Mouse (Mus musculus): ENCODE results near the gene Dync1li2.

Gene Dync1li2

DNA sequence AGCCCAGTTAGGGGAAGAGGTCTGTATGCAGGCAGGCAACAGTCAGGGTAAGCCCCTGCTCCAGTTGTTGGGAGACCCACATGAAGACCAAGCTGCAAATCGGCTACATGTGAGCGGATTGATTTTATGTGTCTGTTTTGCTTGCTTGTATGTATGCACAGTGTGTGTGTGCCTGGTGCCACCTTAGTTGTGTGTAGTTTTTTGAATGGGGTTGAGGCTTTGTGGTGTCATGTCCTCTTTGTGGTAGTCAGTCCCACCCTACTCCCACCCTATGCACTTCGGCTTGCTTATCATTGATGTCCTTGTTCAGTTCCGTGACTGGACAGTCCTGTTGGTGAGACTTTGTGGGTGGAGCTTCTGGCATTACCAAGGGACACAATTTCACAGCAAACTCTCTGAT is 29.1 kb downstream of the Dync1li2 start:
- no peak for DNase-seq

DNA sequence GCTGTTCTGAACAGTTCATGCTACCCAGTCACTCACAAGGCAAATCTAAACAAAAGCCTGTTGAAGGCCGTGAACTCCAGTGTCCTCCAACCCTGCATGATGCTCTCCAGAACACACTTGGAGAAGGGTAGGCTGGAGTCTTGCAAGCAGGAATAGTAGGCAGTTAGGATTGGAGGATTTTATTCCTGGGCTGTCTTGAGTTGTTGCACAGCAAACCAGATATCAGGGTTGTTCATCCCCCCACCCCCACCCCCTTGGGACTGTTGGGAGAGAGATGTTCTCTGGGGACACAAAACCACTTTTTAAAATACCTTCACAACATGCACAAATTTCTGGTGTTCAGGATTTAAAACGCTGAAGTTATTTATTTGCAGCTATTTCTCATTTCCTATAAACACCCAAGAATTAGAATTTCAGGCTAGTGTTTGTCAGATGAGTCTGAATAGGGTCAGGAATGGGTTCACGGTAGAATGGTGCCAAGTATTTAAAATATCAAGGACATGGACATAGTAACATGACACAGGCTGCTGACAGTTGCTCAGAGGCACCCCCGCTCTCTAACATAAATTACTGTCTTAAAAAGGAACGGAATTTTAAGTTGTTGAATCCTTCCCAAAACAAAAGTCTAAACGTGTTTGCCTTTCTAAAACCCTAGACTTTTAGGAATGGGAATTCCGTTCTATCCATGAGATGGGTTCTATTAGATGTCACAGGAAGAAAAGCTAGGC is 29.9 kb downstream of the Dync1li2 start:
- DNase-seq, result peak; percentile 30

DNA sequence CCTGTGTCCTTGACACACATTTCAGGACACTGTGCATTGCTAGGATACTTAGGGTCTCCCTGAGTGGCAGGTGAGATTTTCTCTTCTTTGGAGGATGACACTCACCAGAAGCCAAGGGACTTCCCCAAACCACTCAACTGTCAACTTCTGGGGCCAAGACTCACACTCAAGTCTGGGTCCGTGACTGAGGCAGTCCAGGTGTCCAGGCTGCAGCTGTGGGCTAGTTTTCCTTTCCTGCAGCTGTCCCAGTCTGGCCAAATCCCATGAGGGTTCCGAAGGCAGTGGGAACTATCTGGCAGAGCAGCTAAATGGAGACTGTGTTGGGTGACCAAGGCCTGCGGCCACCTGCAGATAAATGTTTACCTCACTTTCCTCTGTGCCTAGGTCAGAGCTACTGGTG is 30.9 kb downstream of the Dync1li2 start:
- DNase-seq, result no peak

DNA sequence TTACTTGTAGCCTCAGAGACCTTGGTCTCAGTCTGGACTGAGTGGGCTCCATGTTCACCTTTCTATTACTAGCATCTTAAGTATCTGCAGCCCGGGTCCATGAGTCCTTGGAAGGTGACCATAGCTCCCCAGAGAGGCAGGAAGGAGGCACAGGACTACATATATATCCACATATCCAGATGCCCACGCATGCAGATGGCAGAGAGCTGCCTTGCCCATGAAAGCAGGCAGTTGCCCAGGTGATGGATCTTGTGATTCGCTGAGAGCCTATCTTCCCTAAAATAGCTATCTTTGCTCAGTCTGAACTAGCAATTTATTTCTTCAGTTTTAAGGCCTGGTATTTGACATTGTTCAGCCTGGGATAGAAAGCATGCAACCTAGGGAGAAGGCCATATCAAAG is 31.4 kb downstream of the Dync1li2 start:
- DNase-seq, result no peak

DNA sequence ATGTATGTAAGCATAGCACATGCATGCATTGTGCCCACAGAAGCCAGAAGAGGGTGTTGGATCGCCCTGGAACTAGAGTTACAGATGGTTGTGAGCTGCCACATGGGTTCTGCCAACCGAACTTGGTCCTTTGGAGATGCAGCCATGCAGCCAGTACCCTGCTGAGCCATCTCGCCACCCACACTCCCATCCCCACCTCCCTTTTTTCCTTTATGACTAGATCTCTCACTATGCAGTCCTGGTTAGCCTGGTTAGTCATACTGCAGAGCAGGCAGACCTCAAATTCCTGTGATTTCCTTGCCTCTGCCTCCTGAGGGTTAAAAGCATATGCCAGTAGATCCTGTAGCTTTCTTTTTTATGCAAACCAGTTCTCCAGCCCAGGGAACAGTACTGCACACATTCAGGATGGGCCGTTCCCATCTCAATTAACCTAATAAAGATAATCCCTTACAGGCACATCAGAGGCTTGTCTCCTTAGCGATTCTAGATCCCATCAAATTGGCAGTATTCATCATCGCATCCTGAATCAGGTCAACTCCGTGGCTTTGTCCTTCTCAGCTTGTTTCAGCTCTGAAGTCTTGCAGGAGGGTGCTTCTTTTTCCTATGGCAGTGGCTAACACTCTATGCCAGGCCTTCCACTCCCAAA is 32.1 kb downstream of the Dync1li2 start:
- DNase-seq, result no peak

DNA sequence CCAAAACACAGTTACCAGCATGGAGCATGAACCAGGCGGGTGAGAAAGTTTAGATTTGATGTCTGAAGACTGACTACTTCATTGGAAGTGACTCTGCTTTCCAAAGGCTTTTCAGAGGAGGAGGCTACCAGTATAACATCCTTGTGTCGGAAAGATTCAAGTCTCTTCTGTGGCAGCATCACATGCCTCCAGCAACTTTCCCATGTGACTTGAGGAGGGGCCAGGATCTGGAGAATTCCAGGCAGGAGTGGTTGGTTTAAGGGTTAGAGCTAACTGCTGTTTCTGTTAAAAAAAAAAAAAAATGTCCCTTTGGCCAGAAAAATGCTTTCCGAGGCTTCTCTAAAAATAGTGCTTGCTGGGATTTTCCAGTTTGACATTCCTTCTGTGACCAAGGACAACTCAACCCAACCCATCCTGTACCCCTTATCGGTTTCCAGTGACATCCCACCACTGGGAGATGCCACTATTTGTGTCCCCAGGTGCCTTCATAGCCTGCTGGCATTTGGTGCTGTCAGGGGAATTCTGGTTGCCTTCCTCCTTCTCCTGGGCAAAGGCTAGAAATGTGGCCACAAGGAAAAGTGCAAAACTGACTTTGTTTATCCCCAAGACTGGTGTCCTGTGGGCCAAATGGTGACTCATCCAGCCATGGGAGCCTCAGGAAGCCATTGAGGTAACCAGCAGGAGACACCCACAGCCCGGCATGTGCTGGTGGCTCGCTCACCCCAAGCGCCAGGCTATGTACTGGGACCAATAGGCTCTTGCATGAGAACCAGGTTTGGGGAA is 34.3 kb downstream of the Dync1li2 start:
- no peak for DNase-seq

- DNase-seq, result no peak
These were observed 36.3 kb downstream of the Dync1li2 start for GRCm38 (mm10) chr8:104406340-104407128.

GRCm38 (mm10) chr8:104405430-104406187 is 37.2 kb downstream of the Dync1li2 start:
- DNase-seq, result peak; percentile 43

DNA sequence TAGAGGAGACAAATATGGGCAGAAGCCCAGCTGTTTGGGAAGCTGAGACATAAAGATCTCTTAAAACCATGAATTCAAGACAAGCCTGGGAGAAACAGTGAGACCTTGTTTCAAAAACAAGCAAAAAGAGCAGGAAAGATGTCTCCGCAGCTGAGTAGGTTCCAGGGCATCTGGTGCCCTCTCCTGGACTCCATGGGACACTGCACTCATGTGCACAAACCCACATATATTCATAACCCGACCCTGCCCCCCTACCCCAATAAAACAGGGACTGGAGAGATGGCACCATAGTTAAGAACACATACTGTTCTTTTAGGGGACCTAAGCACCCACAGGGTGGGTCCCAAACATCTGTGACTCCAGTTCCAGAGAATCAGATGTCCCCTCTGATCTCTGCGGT is 39.3 kb downstream of the Dync1li2 start:
- DNase-seq, result no peak

- DNase-seq, result peak; percentile 83
These were observed 47.0 kb downstream of the Dync1li2 start, which contains the start of gene Cmtm4 for GRCm38 (mm10) chr8:104395703-104396357. TSS of gene Cmtm4 (minus strand) at chr8:104395807.

DNA sequence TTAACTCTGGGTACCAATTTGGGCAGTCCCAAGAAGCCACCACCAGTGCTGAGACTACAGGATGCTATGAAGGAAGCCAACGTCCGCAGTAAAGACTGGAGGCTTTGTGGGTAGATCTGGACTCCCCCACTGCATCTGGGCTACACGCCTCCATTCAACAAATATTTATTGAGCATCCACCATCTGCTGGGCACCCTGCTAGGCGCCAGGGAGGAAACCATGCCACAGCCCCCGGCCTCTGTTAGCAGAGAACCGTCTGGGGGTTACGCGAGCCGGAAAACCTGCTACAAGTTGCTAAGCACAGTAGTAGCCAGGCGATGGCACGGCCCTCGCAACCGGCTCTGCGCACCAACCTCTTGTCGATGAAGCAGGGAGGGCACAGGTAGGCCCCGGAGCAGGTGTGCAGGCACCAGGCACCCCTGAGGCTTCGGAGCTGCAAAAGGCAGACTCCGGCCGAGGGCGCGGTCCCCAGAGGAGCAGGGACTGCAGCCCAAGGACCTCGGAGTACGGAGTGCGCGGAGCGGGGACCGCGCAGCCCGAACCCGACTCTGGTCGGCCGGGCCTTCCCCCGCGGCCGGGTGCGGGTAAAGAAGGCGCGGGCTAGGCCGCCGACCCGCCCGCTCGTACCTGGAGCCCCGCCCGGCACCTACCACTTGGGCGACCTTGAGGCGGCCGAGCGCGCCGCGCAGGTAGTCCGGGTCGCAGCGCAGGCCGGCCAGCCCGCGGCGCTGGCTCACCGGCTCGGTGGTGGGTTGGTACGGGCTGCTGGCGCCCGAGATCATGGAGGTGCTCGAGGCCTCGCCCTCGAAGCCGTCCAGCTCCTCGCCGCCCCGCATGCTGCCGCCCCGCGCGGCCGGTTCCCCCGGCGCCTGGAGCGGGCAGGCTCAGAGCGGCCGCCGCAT is 47.8 kb downstream of the Dync1li2 start:
- DNase-seq, result peak; percentile 67

DNA sequence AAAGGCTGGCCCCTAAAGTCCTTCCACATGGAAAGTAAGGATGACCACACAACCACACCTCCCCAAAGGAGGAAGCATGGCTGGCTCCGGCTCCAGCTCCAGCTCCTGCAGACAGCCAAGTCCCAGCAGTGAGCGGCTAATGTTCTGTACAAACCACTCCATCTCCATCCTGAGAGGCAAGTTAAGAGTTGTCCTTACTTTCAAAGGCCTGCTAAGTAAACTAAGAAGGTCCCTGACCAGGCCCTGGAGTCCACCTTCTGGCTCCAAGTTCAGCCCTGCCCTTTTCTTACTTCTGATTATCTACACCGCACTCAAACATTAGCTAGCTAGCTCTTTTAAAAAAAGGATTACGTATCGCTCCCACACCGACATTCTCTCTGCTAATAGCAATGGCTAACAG is 49.1 kb downstream of the Dync1li2 start:
- no peak for DNase-seq

DNA sequence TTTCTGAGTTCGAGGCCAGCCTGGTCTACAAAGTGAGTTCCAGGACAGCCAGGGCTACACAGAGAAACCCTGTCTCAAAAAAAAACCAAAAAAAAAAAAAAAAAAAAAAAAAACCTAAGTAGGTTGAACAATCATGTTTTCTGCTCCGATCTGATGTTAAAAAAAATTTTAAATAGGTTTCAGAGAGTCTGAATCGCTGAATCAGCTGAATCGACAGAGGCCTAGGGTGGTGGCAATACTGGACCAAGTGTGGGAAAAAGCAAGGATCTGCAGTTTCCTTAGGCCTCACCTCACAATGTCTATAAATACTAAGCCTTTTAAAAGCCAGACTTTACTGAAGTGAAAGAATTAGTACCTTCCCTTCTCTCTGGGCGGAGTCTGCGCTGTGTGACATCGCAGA is 49.7 kb downstream of the Dync1li2 start:
- no peak for DNase-seq

DNA sequence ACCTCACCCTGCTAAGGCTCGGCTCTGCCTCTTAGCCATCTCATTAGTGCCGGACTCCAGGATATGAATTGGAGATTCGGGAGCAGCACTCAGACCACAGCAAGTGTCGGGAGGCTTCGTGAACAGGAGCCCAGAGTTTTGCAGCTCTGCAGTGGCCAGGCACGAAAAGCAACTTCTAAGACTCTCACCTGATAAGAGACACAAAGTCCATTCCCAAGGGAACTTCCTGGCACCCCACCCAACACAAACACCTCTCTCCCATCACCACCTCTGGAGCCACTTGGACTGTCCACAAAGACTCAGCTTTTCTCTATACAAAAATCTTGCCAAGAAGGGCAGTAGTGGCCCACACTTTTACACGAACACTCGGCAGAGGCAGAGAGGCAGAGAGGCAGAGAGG is 52.6 kb downstream of the Dync1li2 start:
- DNase-seq, result no peak

DNA sequence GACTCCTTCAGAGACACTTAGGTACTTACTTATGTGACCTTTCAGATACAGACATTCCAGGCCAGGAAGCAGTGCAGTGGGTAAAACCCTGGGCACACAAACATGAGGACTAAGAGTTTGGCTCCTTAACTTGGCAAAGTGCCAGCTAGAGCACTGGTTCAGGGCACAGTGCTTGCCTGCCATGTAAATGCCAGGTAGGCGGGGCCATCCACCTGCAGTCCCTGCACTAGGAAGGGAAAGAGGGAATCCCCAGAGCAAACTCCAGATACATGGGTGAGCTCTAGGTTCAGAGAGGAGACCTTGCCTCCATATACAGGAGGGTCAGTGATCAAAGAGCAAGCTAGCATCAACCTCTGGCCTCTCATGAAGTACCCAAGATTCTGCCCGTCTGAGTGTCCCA is 54.9 kb downstream of the Dync1li2 start:
- peak; percentile 89 for DNase-seq

DNA sequence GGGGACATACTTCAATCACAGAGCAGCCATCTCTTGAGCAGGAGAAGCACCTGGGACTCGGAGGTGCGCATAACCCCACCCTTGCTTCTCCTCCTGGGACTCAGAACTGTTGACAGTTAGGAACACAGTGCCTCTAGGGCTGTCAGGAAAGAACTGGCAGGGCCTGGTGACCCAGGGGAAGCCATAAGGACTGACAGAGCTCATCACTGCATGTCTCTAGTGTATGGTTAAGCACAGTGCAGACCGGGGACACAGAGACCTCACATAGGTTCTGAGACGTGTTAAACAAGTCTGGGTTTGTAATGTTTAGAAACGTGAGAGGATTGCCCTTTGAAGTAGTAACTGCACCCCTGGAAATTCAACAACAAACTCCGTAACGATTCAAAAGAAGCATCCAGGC is 55.3 kb downstream of the Dync1li2 start:
- DNase-seq, result no peak

DNA sequence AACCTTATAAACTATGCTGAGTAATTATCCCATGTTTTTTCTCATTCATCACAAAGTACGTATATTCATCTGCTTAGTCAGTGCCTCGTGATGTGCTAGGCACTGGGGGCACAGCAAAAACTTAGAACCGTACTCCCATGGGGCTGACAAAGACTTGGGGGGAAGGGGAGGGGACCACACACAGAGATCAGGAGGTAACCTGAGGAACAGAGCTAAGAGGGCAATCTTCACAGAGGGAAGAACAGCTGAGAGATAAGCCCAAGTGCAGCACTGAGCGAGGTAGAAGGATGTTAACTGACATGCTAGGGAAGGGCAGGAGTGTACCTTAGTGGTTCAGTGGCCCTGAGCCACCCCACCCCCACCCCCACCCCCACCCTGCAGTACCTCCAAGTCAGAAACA is 56.2 kb downstream of the Dync1li2 start:
- no peak for DNase-seq

DNA sequence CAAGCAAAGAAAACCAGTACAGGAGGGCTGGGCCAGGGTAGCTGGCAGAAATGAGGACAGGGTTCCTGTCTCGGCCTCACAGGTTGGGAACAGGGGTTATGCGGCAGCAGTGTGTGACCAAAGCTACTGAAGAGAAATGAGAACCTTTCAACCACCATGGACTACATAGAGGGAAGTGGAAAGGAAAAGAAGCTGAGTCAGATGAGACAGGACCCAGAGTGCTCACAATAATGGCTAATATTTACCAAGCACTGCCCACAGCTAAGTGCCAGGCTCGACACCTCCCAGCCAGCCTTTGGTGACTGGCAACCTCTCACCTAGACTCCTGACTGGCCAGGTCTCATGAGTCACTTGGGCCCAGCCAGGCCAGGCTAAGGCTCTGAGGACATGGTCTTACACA is 58.9 kb downstream of the Dync1li2 start:
- DNase-seq, result peak; percentile 81

DNA sequence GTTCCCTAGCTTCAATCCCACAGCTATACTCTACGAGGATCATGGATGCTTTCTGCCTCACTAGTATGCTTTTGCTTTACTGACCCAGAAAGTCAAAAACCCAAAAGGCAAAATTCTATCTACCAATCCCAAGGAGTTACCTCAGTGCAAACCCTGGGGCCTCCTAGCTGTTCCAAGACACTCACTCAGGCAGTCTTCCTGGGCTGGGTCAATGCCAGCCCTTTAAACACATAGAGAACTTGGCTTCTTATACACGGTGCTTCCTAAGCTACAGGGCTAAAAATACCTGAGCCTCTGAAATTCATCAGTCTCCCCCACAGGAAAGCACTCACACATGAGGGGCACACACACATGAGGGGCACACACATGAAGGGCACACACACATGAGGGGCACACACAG is 59.6 kb downstream of the Dync1li2 start:
- DNase-seq, result peak; percentile 24

DNA sequence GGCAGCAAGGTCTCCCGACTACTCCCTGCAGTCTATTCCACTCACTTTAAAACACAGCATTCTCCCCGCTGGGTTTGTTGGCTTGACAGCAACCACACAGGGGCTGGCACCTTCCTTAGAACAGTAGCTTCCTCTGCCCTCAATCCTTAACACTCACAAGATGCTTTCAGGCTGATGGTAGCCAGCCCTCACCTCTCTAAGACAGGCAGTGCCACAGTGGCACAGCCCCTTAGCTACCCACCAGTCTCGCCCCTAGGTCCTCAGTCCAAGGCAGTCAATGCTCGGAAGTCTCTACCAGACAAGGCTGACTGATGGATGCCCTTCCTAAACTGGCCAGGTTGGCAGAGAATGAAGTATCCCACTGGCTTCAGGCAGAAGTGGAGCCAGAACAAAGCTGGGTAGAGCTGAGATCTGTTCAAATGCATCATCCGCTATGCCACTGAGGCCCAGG is 61.9 kb downstream of the Dync1li2 start:
- DNase-seq, result no peak

- DNase-seq, result no peak
These were observed 62.6 kb downstream of the Dync1li2 start for GRCm38 (mm10) chr8:104380269-104380668.
